Mouse (Mus musculus) kidney, postnatal 0 days (tissue): ENCODE results near the gene Supt20. TPM values are rescaled to one million over a fixed set of nuclear protein-coding genes. Genes with fewer than 3 reads are reported as not detected.
A peak's percentile ranks its signal among the peaks of the same experiment; 100 is the strongest.

Source experiments
- ATAC-seq: fragments of 200-750 bp; cut with Nextera tagmentation; replicated peaks from 2 replicates; pipeline ENCODE4 v1.8.0; 2017; ENCODE audit warnings: low read depth, moderate number of reproducible peaks, moderate TSS enrichment, moderate library complexity; ENCODE audit not compliant: low FRiP score
- DNase-seq: peaks from one replicate; pipeline ENCODE4 v3.0.0-alpha.2; 2016; ENCODE audit warnings: low spot score
- H3K27ac ChIP-seq: fragments of 300-500 bp; sonication (generic); 2 replicates; pipeline ENCODE4 v1.5.1; 2014; ENCODE audit warnings: mild to moderate bottlenecking
- H3K27me3 ChIP-seq: fragments of 300-500 bp; sonication (generic); 2 replicates; pipeline ENCODE4 v1.6.1; 2014; ENCODE audit warnings: low read length, mixed read lengths; ENCODE audit not compliant: insufficient read depth
- H3K36me3 ChIP-seq: fragments of 300-500 bp; sonication (generic); 2 replicates; pipeline ENCODE4 v1.6.1; 2014; ENCODE audit warnings: low read length, mixed read lengths; ENCODE audit not compliant: insufficient read depth
- H3K4me1 ChIP-seq: fragments of 300-500 bp; sonication (generic); replicated peaks from 2 replicates; pipeline ENCODE4 v1.6.1; 2014; ENCODE audit warnings: antibody characterized with exemption, low read length, mixed read lengths; ENCODE audit not compliant: insufficient read depth
- H3K4me2 ChIP-seq: fragments of 300-500 bp; sonication (generic); 2 replicates; pipeline ENCODE4 v1.6.1; 2014; ENCODE audit warnings: mild to moderate bottlenecking, low read length, moderate library complexity, mixed read lengths
- H3K4me3 ChIP-seq: fragments of 300-500 bp; sonication (generic); replicated peaks from 2 replicates; pipeline ENCODE4 v1.5.1; 2014; ENCODE audit warnings: low read depth, low read length
- H3K9ac ChIP-seq: fragments of 300-500 bp; sonication (generic); 2 replicates; pipeline ENCODE4 v1.6.1; 2014; ENCODE audit warnings: low read depth, low read length
- H3K9me3 ChIP-seq: fragments of 300-500 bp; sonication (generic); replicated peaks from 2 replicates; pipeline ENCODE4 v1.6.1; 2016; ENCODE audit warnings: low read length, inconsistent platforms, mixed read lengths
- CTCF ChIP-seq: IDR thresholded peaks from 2 replicates; pipeline ENCODE4 v1.5.1; 2016; ENCODE audit warnings: antibody characterized with exemption, low read depth, mild to moderate bottlenecking, moderate library complexity
- WGBS: fragments of 180-500 bp; shearing (Covaris S2); extraction: QIAGEN DNeasy Blood & Tissue Kit; methylation state at CpG from one replicate; pipeline ENCODE4 v1.1.7; 2014; 5-methylcytosine and 5-hydroxymethylcytosine counted together
- polyA plus RNA-seq: library from polyadenylated mRNA; unstranded; fragments of >200 nt; fragmentation: Nextera tagmentation; extraction: Ambion mirVana; gene quantifications from 2 replicates; pipeline ENCODE4 v1.2.1, GENCODE M21; 2015

Supt20 gene
- polyA plus RNA-seq, 1 experiment from 2014 or later: 69.0 TPM

DNA sequence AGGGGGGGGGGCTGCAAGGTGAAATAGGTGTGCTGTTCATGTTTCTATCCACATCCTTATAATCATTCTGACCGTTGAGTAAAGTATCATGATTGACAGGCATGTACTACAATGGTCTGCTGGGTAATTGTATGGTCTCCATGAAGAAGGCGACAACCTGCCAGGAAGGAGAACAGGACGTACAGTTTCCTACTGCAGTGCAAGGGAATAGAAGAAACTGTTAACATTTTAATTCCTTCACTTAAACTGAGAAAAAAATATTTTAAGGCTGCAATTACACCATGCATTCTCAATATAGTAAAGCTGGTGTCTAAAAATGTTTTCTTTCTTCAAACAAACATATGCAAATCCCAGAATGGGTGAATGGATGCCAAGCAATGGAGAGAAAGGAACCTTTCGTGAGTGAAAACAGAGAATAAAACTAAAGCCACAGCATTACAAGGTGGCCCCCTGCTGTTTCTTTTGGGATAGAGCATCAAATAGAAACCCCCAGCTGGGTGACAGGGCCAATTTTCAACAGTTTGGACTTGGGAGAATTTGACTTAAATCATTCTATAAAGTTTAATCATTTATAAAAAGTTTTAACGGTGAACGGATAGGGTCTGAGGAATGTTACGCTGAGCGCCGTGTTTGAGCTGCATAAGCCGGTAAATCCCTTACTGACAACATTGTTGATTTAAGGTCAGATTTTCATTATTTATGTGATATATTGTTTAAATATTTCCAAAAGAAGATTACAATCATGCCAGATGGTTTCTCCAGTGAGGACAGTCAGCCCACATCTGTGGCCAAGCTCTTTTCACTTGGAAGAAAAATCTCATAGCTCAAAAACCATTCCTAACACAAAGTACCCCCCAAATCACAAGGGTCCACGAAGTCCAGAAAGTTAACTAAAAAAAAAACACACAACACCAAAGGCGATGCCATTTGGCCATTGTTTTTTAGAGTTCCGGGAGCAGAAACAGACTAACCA is 19.8 kb upstream of the Supt20 start:
- H3K4me1 ChIP-seq: no peaks in the 10 kb centered on the region
- no peak overlapping the region for H3K4me3 ChIP-seq
- no peak overlapping the region for H3K27ac ChIP-seq
- no peak overlapping the region for H3K4me2 ChIP-seq
- peak; percentile 85 for TF ChIP-seq CTCF
- H3K36me3 ChIP-seq: no peaks in the 10 kb centered on the region
- no peak overlapping the region for H3K9ac ChIP-seq
- no peaks in the 10 kb centered on the region for H3K27me3 ChIP-seq
- 51% methylated on average over 13 of the region's 13 CpGs for WGBS
- ATAC-seq (no peak), DNase-seq (peak; percentile 79)
- no peaks in the 10 kb centered on the region for H3K9me3 ChIP-seq

GRCm38 (mm10) chr3:54676818-54677217 is 15.8 kb upstream of the Supt20 start:
- no peaks in the 10 kb centered on the region for H3K36me3 ChIP-seq
- ATAC-seq (no peak), DNase-seq (no peak)
- no peak overlapping the region for H3K4me3 ChIP-seq
- H3K9me3 ChIP-seq: no peaks in the 10 kb centered on the region
- no peak overlapping the region for H3K27ac ChIP-seq
- H3K4me1 ChIP-seq: no peaks in the 10 kb centered on the region; the same call in 1 of the 2 replicates
- H3K27me3 ChIP-seq: no peaks in the 10 kb centered on the region
- no peak overlapping the region for H3K4me2 ChIP-seq
- WGBS: 79% methylated on average over 2 of the region's 2 CpGs
- TF ChIP-seq CTCF: no peak
- H3K9ac ChIP-seq: no peak overlapping the region

- H3K9ac ChIP-seq: no peak overlapping the region
- H3K27ac ChIP-seq: no peak overlapping the region
- no peaks in the 10 kb centered on the region for H3K36me3 ChIP-seq
- no peaks in the 10 kb centered on the region; the same call in 1 of the 2 replicates for H3K4me1 ChIP-seq
- H3K4me3 ChIP-seq: no peak overlapping the region
- WGBS: 32% methylated on average over 6 of the region's 6 CpGs
- no peaks in the 10 kb centered on the region for H3K27me3 ChIP-seq
- no peak overlapping the region for H3K4me2 ChIP-seq
- DNase-seq: peak; percentile 62
- no peaks in the 10 kb centered on the region for H3K9me3 ChIP-seq
- no peak for TF ChIP-seq CTCF
- no peak for ATAC-seq
Observed at GRCm38 (mm10) chr3:54681310-54682204, 11.1 kb upstream of the Supt20 start.

- Histone ChIP-seq H3K9me3 (no peaks in the 10 kb centered on the region), H3K4me1 (no peaks in the 10 kb centered on the region; the same call in 1 of the 2 replicates), H3K27ac (no peak overlapping the region), H3K9ac (no peak overlapping the region), H3K4me2 (no peak overlapping the region), H3K4me3 (no peak overlapping the region), H3K36me3 (no peaks in the 10 kb centered on the region), H3K27me3 (no peaks in the 10 kb centered on the region)
- DNase-seq: no peak
- WGBS: 93% methylated on average over 3 of the region's 3 CpGs
- TF ChIP-seq CTCF: no peak
- ATAC-seq: no peak
Observed at GRCm38 (mm10) chr3:54685202-54685601, 7.4 kb upstream of the Supt20 start.

DNA sequence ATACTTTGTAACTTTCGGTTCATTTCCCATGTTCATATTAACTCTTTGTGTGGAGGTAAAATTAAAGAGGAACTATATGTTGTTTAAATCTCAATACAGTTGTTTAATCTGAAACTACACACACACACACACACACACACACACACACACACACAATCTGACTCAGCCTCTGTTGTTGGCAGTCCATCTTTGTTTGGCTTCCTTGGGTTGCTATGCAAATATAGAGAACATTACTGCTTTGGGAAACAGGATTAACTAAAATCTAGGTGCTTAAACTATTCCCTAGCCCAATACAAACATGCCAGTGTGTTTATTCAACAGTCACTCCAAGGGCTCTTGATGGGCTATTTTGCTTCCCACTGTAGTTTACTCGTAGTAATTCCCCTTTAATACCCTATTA is 5.4 kb upstream of the Supt20 start:
- no peak overlapping the region for H3K4me3 ChIP-seq
- no peaks in the 10 kb centered on the region for H3K9me3 ChIP-seq
- no peak for TF ChIP-seq CTCF
- H3K9ac ChIP-seq: no peak overlapping the region
- no peak for DNase-seq
- ATAC-seq: no peak
- H3K4me2 ChIP-seq: no peak overlapping the region
- H3K27ac ChIP-seq: no peak overlapping the region
- WGBS: 61% methylated on average over 2 of the region's 2 CpGs
- H3K36me3 ChIP-seq: no peaks in the 10 kb centered on the region
- H3K4me1 ChIP-seq: no peaks in the 10 kb centered on the region
- no peaks in the 10 kb centered on the region for H3K27me3 ChIP-seq

GRCm38 (mm10) chr3:54689091-54689490 is 3.5 kb upstream of the Supt20 start:
- Histone ChIP-seq H3K36me3 (no peaks in the 10 kb centered on the region), H3K9me3 (no peaks in the 10 kb centered on the region), H3K9ac (no peak overlapping the region), H3K27ac (no peak overlapping the region), H3K4me3 (no peak overlapping the region), H3K4me1 (no peaks in the 10 kb centered on the region), H3K27me3 (no peaks in the 10 kb centered on the region), H3K4me2 (no peak overlapping the region)
- ATAC-seq: no peak
- 43% methylated on average over 2 of the region's 2 CpGs for WGBS
- peak; percentile 82 for DNase-seq
- peak; percentile 73 for TF ChIP-seq CTCF
